Comparison of ENCODE assay signal across 8 mouse cellular contexts in the genomic region with DNA sequence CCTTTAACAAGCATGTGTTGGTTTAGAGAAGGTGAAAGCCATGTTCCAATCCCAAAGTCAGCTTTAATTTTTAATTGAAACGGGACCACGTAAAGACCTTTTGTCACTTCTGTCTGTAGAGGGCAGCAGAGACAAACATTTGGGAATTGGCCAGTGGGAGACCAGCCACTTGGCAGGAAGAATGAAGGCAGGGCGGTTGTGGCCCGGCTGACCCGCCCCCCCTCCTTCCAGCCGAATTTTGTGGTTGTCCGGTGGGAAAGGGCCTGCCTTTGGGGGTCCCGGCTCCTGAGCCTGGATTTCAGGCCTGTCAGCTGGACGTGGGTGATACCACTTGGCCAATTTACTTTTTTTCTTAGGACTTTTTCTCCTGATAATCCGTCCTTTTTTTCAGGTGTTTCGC. TPM values are rescaled to one million over a fixed set of nuclear protein-coding genes. Genes with fewer than 3 reads are reported as not detected.
DNase-seq lines count a peak whose midpoint lies in the region; ATAC-seq and TF ChIP-seq lines count a peak whose summit lies in the region.

No protein-coding gene starts in this region.

- H3K36me3 ChIP-seq in embryonic facial prominence, embryonic 10.5 days (replicated peaks), result no peaks in the 10 kb centered on the region
- no peaks in the 10 kb centered on the region for H3K36me3 ChIP-seq in liver, embryonic 15.5 days (replicated peaks)
- H3K36me3 ChIP-seq in neural tube, embryonic 11.5 days (ENCODE audit: control insufficient read depth, insufficient read depth, low read length), result no peaks in the 10 kb centered on the region
- no peaks in the 10 kb centered on the region for H3K36me3 ChIP-seq in thymus, adult 2 months (ENCODE audit: control insufficient read depth, insufficient read depth, low read length)

- peak; percentile 86 for DNase-seq in adrenal gland, postnatal 14 days
- DNase-seq in embryonic facial prominence, embryonic 10.5 days (ENCODE audit: low spot score), result peak; percentile 77
- peak; percentile 66 to 77 for DNase-seq in heart, adult 9 months (ENCODE audit: low spot score in 2 of 2)
- peak; percentile 69 to 72 for DNase-seq in kidney, adult 8-10 months
- DNase-seq in neural tube, embryonic 11.5 days (ENCODE audit: low spot score), result peak; percentile 75
- peak; percentile 59 for DNase-seq in thymus, adult 2 months

- peak; percentile 42; the same call in 1 of the 2 replicates for TF ChIP-seq CTCF in thymus, adult 2 months (IDR thresholded peaks at IDR 0.05; ENCODE audit: borderline replicate concordance, control insufficient read depth, extremely low read depth, insufficient read depth, low read length, poor library complexity)

- peak overlapping the region; percentile 72 for H3K4me2 ChIP-seq in liver, embryonic 15.5 days
- H3K4me2 ChIP-seq in neural tube, embryonic 11.5 days (ENCODE audit: low read depth), result peak overlapping the region; percentile 37

- WGBS in embryonic facial prominence, embryonic 10.5 days, result 13% methylated on average over 11 of the region's 11 CpGs
- WGBS in liver, embryonic 15.5 days (ENCODE audit: insufficient replicate concordance), result 11% methylated on average over 11 of the region's 11 CpGs
- WGBS in neural tube, embryonic 11.5 days, result 12% methylated on average over 11 of the region's 11 CpGs
- 9% methylated on average over 11 of the region's 11 CpGs for WGBS in thymus, adult 2 months

- peak overlapping the region; percentile 48 for H3K4me3 ChIP-seq in embryonic facial prominence, embryonic 10.5 days
- peak overlapping the region; percentile 45 for H3K4me3 ChIP-seq in liver, embryonic 15.5 days (replicated peaks)
- H3K4me3 ChIP-seq in neural tube, embryonic 11.5 days (ENCODE audit: low read depth, low read length), result 0 out of 2 replicates have a peak overlapping the region, but pooled peaks have one; percentile 12
- H3K4me3 ChIP-seq in thymus, adult 2 months (ENCODE audit: control insufficient read depth, insufficient read depth, low read length), result no peak overlapping the region

- peak; percentile 54 for ATAC-seq in CD4-positive, CD25-positive, alpha-beta regulatory T cell, adult 4 months
- no peak for ATAC-seq in liver, embryonic 15.5 days (ENCODE audit: insufficient read depth)
- ATAC-seq in neural tube, embryonic 11.5 days (ENCODE audit: insufficient read depth, low FRiP score, low TSS enrichment), result peak; percentile 60; the same call in 1 of the 2 replicates

- no peaks in the 10 kb centered on the region for H3K27me3 ChIP-seq in embryonic facial prominence, embryonic 10.5 days (replicated peaks; ENCODE audit: low read depth, poor library complexity, severe bottlenecking)
- H3K27me3 ChIP-seq in liver, embryonic 15.5 days, result no peaks in the 10 kb centered on the region
- no peaks in the 10 kb centered on the region for H3K27me3 ChIP-seq in neural tube, embryonic 11.5 days (ENCODE audit: control insufficient read depth, insufficient read depth, low read length)
- H3K27me3 ChIP-seq in thymus, adult 2 months (ENCODE audit: control insufficient read depth, insufficient read depth, low read length), result no peaks in the 10 kb centered on the region

- no peak for TF ChIP-seq POLR2A in thymus, adult 2 months (IDR thresholded peaks at IDR 0.05; ENCODE audit: control insufficient read depth, extremely low read depth, insufficient read depth, low read length, poor library complexity)

- H3K27ac ChIP-seq in embryonic facial prominence, embryonic 10.5 days (replicated peaks), result no peak overlapping the region
- H3K27ac ChIP-seq in liver, embryonic 15.5 days (replicated peaks), result no peak overlapping the region
- no peak overlapping the region for H3K27ac ChIP-seq in neural tube, embryonic 11.5 days (ENCODE audit: low read depth, low read length)
- H3K27ac ChIP-seq in thymus, adult 2 months (ENCODE audit: control insufficient read depth, insufficient read depth, low read length), result no peak overlapping the region

- peaks cover 5% of the 10 kb centered on the region for H3K9me3 ChIP-seq in embryonic facial prominence, embryonic 10.5 days
- H3K9me3 ChIP-seq in liver, embryonic 15.5 days (replicated peaks), result no peaks in the 10 kb centered on the region
- H3K9me3 ChIP-seq in neural tube, embryonic 11.5 days (ENCODE audit: control insufficient read depth, low read length), result no peaks in the 10 kb centered on the region

- no peaks in the 10 kb centered on the region for H3K4me1 ChIP-seq in embryonic facial prominence, embryonic 10.5 days
- H3K4me1 ChIP-seq in liver, embryonic 15.5 days (replicated peaks), result peaks cover 4% of the 10 kb centered on the region
- no peaks in the 10 kb centered on the region for H3K4me1 ChIP-seq in neural tube, embryonic 11.5 days (ENCODE audit: control insufficient read depth, insufficient read depth, low read length)
- peaks cover 2% of the 10 kb centered on the region for H3K4me1 ChIP-seq in thymus, adult 2 months (replicated peaks; ENCODE audit: control insufficient read depth, insufficient read depth, low read length)

- peak overlapping the region; percentile 49; the same call in 1 of the 2 replicates for H3K9ac ChIP-seq in liver, embryonic 15.5 days
- no peak overlapping the region for H3K9ac ChIP-seq in neural tube, embryonic 11.5 days (ENCODE audit: low read length)

RNA-seq across cellular contexts. Expression of a gene that starts 8.2 kb away (rescaled TPM):
- 10 to 100 TPM; 49.8 to 50.2 TPM for polyA plus RNA-seq in CD4-positive, CD25-positive, alpha-beta regulatory T cell, adult 4 months (2017; shearing (Covaris generic))
- total RNA-seq in adrenal gland, postnatal 14 days (2021), result 56.1 and 62.8 TPM in 2 replicates
- polyA plus RNA-seq in embryonic facial prominence, embryonic 10.5 days (2016; fragmentation: Nextera tagmentation; extraction: Ambion mirVana), result 98.6 and 105 TPM in 2 replicates
- 23.9 and 26.6 TPM in 2 replicates for polyA plus RNA-seq in liver, embryonic 15.5 days (2015; fragmentation: Nextera tagmentation; extraction: Ambion mirVana)
- polyA plus RNA-seq in neural tube, embryonic 11.5 days (2014; fragmentation: Nextera tagmentation; extraction: Ambion mirVana), result 111 TPM in 2 replicates
- polyA plus RNA-seq in thymus, adult 2 months (2012; rRNA removed), result 116 and 124 TPM in 2 replicates

RNA-seq across cellular contexts. Expression of a gene that starts 24.5 kb away (rescaled TPM):
- under 1 TPM in 1 of 2 experiments, not detected in 1; 0.26 TPM for polyA plus RNA-seq in CD4-positive, CD25-positive, alpha-beta regulatory T cell, adult 4 months (2017; shearing (Covaris generic))
- not detected in 2 replicates for total RNA-seq in adrenal gland, postnatal 14 days (2021)
- not detected in 2 replicates for polyA plus RNA-seq in embryonic facial prominence, embryonic 10.5 days (2016; fragmentation: Nextera tagmentation; extraction: Ambion mirVana)
- not detected in 2 replicates for polyA plus RNA-seq in liver, embryonic 15.5 days (2015; fragmentation: Nextera tagmentation; extraction: Ambion mirVana)
- not detected in 2 replicates for polyA plus RNA-seq in neural tube, embryonic 11.5 days (2014; fragmentation: Nextera tagmentation; extraction: Ambion mirVana)
- not detected in 2 replicates for polyA plus RNA-seq in thymus, adult 2 months (2012; rRNA removed)

RNA-seq across cellular contexts. Expression of a gene that starts 39.2 kb away (rescaled TPM):
- polyA plus RNA-seq in CD4-positive, CD25-positive, alpha-beta regulatory T cell, adult 4 months (2017; shearing (Covaris generic)), result 10 to 100 TPM; 28.1 to 36.1 TPM
- 39.1 and 48.1 TPM in 2 replicates for total RNA-seq in adrenal gland, postnatal 14 days (2021)
- 32.9 and 33.4 TPM in 2 replicates for polyA plus RNA-seq in embryonic facial prominence, embryonic 10.5 days (2016; fragmentation: Nextera tagmentation; extraction: Ambion mirVana)
- 32.3 and 34.8 TPM in 2 replicates for polyA plus RNA-seq in liver, embryonic 15.5 days (2015; fragmentation: Nextera tagmentation; extraction: Ambion mirVana)
- polyA plus RNA-seq in neural tube, embryonic 11.5 days (2014; fragmentation: Nextera tagmentation; extraction: Ambion mirVana), result 50.3 and 52.3 TPM in 2 replicates
- 35.4 and 44.5 TPM in 2 replicates for polyA plus RNA-seq in thymus, adult 2 months (2012; rRNA removed)
